Mouse (Mus musculus): ENCODE data around the gene Olfr1196. TPM values are rescaled to one million over a fixed set of nuclear protein-coding genes. Genes with fewer than 3 reads are reported as not detected.
"Not testable (repeated sequence)": the region's sequence is repeated elsewhere in the genome, so short reads cannot be mapped to it uniquely, and the experiment has no call there.

Olfr1196 gene
- not detected in 2 replicates for polyA plus RNA-seq (2016; fragmentation: Nextera tagmentation; extraction: Ambion mirVana)

DNA sequence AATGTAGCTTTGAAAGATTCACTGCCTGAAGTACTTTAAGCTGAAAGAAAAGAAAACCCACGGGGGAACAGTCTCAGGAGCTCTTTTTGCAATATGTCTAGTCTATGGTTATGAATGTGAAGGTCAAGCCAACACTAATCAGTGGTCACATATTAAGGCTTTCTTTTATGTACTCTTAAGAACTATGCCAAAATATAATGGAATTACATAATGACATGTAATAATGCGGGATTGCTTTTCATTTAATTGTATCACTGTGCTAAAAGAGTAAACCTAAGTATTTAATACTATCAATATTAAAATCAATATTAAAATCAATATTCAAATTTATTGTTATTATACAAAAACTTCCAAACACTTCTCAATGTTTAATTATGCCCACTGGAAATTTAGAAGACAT is at the start of gene Olfr1196:
Gene Olfr1196 (minus strand): TSS at position 101 of the 400 bp plus-strand sequence.
- DNase-seq (ENCODE audit: low spot score), result no peak
- WGBS, result 91% methylated on average over 2 of the region's 2 CpGs
- no peaks in the 10 kb centered on the region for H3K9me3 ChIP-seq

DNA sequence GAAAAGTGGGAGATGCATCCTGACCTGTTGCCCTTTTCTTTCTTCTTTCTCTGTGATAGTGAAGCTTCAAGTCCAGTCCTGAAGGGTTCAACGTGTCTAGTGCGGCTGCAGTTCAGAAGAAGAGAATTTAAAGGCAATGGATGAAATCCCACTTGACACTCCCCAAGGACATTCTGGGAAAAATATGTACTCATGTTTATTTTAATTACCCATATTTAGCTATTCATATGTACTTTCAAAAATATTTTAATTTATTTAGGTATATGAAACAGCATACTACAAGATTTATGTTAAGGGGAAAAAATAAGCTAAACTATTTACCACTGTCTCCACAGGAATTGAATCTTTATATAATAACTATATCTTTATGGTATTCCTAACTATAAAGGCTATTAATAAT is 46.9 kb upstream of the Olfr1196 start, which contains the start of gene Olfr1198:
Gene Olfr1198 (minus strand): TSS at position 101 of the 400 bp plus-strand sequence.
- H3K27me3 ChIP-seq (ENCODE audit: insufficient read depth, poor library complexity, severe bottlenecking), result no peaks in the 10 kb centered on the region
- no peak within 1 kb of the TSS for H3K27ac ChIP-seq
- WGBS, result 91% methylated on average over 2 of the region's 2 CpGs
- no peaks in the 10 kb centered on the region for H3K9me3 ChIP-seq
- no peaks in the 10 kb centered on the region for H3K4me1 ChIP-seq (replicated peaks)
- no peaks in the 10 kb centered on the region for H3K36me3 ChIP-seq
- H3K4me3 ChIP-seq, result no peak within 1 kb of the TSS
- no peak for DNase-seq (ENCODE audit: low spot score)

More for the DNA sequence above, at the start of gene Olfr1196:
- Histone ChIP-seq H3K4me1 (replicated peaks) (no peaks in the 10 kb centered on the region), H3K27ac (no peak within 1 kb of the TSS), H3K27me3 (ENCODE audit: insufficient read depth, poor library complexity, severe bottlenecking) (no peaks in the 10 kb centered on the region), H3K4me3 (no peak within 1 kb of the TSS), H3K36me3 (no peaks in the 10 kb centered on the region)

DNA sequence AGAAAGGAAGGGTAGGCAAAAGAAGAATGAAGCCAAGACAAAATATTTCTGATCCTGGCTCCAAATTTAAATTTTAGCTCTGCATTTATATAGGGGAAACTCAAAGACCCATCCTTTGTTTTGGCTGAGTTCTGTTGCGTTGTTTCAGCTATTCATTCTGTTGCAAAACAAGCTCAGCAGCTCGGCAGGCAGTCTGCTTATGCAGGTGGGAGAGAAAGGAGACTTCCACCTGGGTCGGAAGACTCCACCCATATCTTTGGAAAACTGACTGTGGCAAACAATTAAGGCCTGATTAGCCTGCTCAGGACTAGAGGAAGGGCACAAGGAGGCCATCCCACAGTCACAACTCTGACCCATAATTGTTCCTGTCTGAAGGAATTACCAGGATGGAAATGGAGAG is 39.0 kb upstream of the Olfr1196 start:
- no peaks in the 10 kb centered on the region for H3K9me3 ChIP-seq
- 63% methylated on average over 3 of the region's 3 CpGs for WGBS
- H3K4me3 ChIP-seq, result no peak overlapping the region
- no peaks in the 10 kb centered on the region for H3K27me3 ChIP-seq (ENCODE audit: insufficient read depth, poor library complexity, severe bottlenecking)
- no peaks in the 10 kb centered on the region for H3K4me1 ChIP-seq (replicated peaks)
- H3K36me3 ChIP-seq, result no peaks in the 10 kb centered on the region
- no peak overlapping the region for H3K27ac ChIP-seq
- DNase-seq (ENCODE audit: low spot score), result no peak

DNA sequence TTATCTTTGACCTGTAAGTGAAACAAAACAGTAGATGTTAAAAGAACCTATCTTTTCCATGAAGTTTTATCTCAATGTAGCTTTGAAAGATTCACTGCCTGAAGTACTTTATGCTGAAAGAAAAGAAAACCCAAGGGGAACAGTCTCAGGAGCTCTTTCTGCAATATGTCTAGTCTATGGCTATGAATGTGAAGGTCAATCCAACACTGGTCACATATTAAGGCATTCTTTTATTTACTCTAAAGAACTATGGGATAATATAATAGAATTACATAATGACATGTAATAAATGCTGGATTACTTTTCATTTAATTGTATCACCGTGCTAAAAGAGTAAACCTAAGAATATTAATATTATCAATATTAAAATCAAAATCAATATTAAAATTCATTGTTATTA is 27.9 kb upstream of the Olfr1196 start, which contains the start of gene Olfr1197:
Gene Olfr1197 (minus strand): TSS at position 101 of the 400 bp plus-strand sequence.
- Histone ChIP-seq H3K27me3 (ENCODE audit: insufficient read depth, poor library complexity, severe bottlenecking) (no peaks in the 10 kb centered on the region), H3K27ac (no peak within 1 kb of the TSS), H3K4me3 (no peak within 1 kb of the TSS), H3K36me3 (no peaks in the 10 kb centered on the region), H3K4me1 (replicated peaks) (no peaks in the 10 kb centered on the region), H3K9me3 (no peaks in the 10 kb centered on the region)
- 92% methylated on average over 1 of the region's 1 CpGs for WGBS
- DNase-seq (ENCODE audit: low spot score), result no peak

DNA sequence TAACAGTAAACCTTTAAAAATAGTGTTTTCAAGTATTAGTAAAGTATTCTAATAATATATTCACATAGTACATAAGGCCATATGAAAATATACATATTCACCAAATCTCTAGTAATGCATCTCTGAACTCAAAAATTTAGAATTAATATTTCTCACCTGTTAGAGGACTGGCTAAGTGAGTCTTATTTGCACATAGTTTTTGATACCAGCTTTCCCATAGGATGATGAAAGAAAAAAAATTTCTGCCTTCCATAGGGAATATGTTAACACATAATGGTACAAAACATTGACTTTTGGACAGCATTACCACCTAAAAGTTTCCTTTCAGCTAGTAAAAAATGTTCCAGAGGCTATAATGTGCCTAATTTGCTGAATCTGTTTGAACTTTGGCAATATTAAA is 15.3 kb downstream of the Olfr1196 start, which contains the start of gene Olfr1195:
Gene Olfr1195 (minus strand): TSS at position 101 of the 400 bp plus-strand sequence.
- no peak for DNase-seq (ENCODE audit: low spot score)
- H3K36me3 ChIP-seq, result no peaks in the 10 kb centered on the region
- no peaks in the 10 kb centered on the region for H3K4me1 ChIP-seq (replicated peaks)
- H3K4me3 ChIP-seq, result no peak within 1 kb of the TSS
- H3K27ac ChIP-seq, result no peak within 1 kb of the TSS
- no peaks in the 10 kb centered on the region for H3K9me3 ChIP-seq
- H3K27me3 ChIP-seq (ENCODE audit: insufficient read depth, poor library complexity, severe bottlenecking), result no peaks in the 10 kb centered on the region

DNA sequence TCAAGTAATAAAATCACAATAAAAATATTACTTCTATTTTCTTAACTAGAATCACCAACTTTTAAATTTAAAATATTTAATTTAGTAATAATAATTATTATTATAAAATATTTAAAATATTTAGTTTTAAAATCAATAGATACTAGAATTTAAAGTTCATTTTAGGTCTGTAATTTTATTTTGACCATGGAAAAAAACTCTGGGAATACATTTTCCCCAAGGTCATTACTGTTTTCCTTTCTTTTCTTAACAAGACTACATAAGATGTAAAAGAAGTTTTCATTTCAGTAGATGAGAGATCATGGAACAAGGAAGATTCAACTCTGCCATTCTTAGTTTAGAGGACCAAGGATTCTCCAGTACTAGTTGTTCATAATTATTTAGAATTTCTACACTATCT is 29.1 kb downstream of the Olfr1196 start, which contains the start of gene Olfr1193:
Gene Olfr1193 (plus strand): TSS at position 301 of the 400 bp plus-strand sequence.
- H3K27ac ChIP-seq; H3K4me3 ChIP-seq; H3K27me3 ChIP-seq (ENCODE audit: insufficient read depth, poor library complexity, severe bottlenecking); H3K36me3 ChIP-seq; H3K9me3 ChIP-seq; H3K4me1 ChIP-seq (replicated peaks); DNase-seq (ENCODE audit: low spot score): not testable (repeated sequence)

DNA sequence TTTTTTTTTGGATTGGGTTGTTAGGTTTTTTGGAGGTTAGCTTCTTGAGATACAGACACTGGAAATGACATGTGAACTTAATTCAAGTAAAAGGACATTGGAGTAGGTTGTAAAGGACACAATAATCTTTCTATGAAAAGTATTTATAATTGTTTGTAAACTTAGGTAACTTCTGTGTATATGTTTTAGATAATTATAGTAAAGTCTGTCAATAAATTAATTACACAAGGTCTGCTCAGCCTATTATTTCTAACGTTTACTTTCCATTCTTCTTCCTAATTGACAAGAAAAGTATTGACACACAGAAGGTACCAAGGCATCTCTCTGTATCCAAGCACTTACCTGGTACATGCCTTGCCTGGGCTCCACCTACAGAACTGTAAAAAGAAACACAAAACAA is 56.2 kb downstream of the Olfr1196 start, which contains the start of gene Olfr1192-ps1:
Gene Olfr1192-ps1 (plus strand): TSS at position 301 of the 400 bp plus-strand sequence.
- H3K4me3 ChIP-seq, result no peak within 1 kb of the TSS
- H3K4me1 ChIP-seq (replicated peaks), result no peaks in the 10 kb centered on the region
- no peaks in the 10 kb centered on the region for H3K9me3 ChIP-seq
- no peak for DNase-seq (ENCODE audit: low spot score)
- WGBS, result 51% methylated on average over 1 of the region's 1 CpGs
- H3K27ac ChIP-seq, result no peak within 1 kb of the TSS
- H3K27me3 ChIP-seq (ENCODE audit: insufficient read depth, poor library complexity, severe bottlenecking), result no peaks in the 10 kb centered on the region
- no peaks in the 10 kb centered on the region for H3K36me3 ChIP-seq

Other genes with a start within 250 kb of the Olfr1196 start
- not detected in 2 replicates for gene Olfr1183, start 249.7 kb downstream of the Olfr1196 start, polyA plus RNA-seq (2016; fragmentation: Nextera tagmentation; extraction: Ambion mirVana)
- not detected in 2 replicates for gene Olfr1184, start 221.0 kb downstream of the Olfr1196 start, polyA plus RNA-seq (2016; fragmentation: Nextera tagmentation; extraction: Ambion mirVana)
- gene Olfr1185-ps1, start 211.3 kb downstream of the Olfr1196 start, polyA plus RNA-seq (2016; fragmentation: Nextera tagmentation; extraction: Ambion mirVana), result not detected in 2 replicates
- gene Olfr1186, start 186.0 kb downstream of the Olfr1196 start, polyA plus RNA-seq (2016; fragmentation: Nextera tagmentation; extraction: Ambion mirVana), result not detected in 2 replicates
- not detected in 2 replicates for gene Olfr1188, start 147.7 kb downstream of the Olfr1196 start, polyA plus RNA-seq (2016; fragmentation: Nextera tagmentation; extraction: Ambion mirVana)
- gene Olfr1189, start 118.1 kb downstream of the Olfr1196 start, polyA plus RNA-seq (2016; fragmentation: Nextera tagmentation; extraction: Ambion mirVana), result not detected in 2 replicates
- gene Olfr1191-ps1, start 64.1 kb downstream of the Olfr1196 start, polyA plus RNA-seq (2016; fragmentation: Nextera tagmentation; extraction: Ambion mirVana), result not detected in 2 replicates
- not detected in 2 replicates for gene Olfr1192-ps1, start 56.1 kb downstream of the Olfr1196 start, polyA plus RNA-seq (2016; fragmentation: Nextera tagmentation; extraction: Ambion mirVana)
- gene Olfr1193, start 29.0 kb downstream of the Olfr1196 start, polyA plus RNA-seq (2016; fragmentation: Nextera tagmentation; extraction: Ambion mirVana), result not detected in 2 replicates
- gene Olfr1195, start 15.4 kb downstream of the Olfr1196 start, polyA plus RNA-seq (2016; fragmentation: Nextera tagmentation; extraction: Ambion mirVana), result not detected in 2 replicates
- not detected in 2 replicates for gene Olfr1197, start 27.8 kb upstream of the Olfr1196 start, polyA plus RNA-seq (2016; fragmentation: Nextera tagmentation; extraction: Ambion mirVana)
- not detected in 2 replicates for gene Olfr1198, start 46.8 kb upstream of the Olfr1196 start, polyA plus RNA-seq (2016; fragmentation: Nextera tagmentation; extraction: Ambion mirVana)
- not detected in 2 replicates for gene Olfr1199, start 55.9 kb upstream of the Olfr1196 start, polyA plus RNA-seq (2016; fragmentation: Nextera tagmentation; extraction: Ambion mirVana)
- gene Olfr1200, start 65.9 kb upstream of the Olfr1196 start, polyA plus RNA-seq (2016; fragmentation: Nextera tagmentation; extraction: Ambion mirVana), result not detected in 2 replicates
- gene Olfr1201, start 88.4 kb upstream of the Olfr1196 start, polyA plus RNA-seq (2016; fragmentation: Nextera tagmentation; extraction: Ambion mirVana), result not detected in 2 replicates
- gene Olfr1202, start 109.9 kb upstream of the Olfr1196 start, polyA plus RNA-seq (2016; fragmentation: Nextera tagmentation; extraction: Ambion mirVana), result 0.04 TPM in 1 of 2 replicates, not detected in the other
- gene Olfr1205, start 125.1 kb upstream of the Olfr1196 start, polyA plus RNA-seq (2016; fragmentation: Nextera tagmentation; extraction: Ambion mirVana), result not detected in 2 replicates
- gene Olfr1204, start 144.7 kb upstream of the Olfr1196 start, polyA plus RNA-seq (2016; fragmentation: Nextera tagmentation; extraction: Ambion mirVana), result not detected in 2 replicates
- not detected in 2 replicates for gene Olfr1206, start 158.6 kb upstream of the Olfr1196 start, polyA plus RNA-seq (2016; fragmentation: Nextera tagmentation; extraction: Ambion mirVana)
- gene Olfr1208, start 197.7 kb upstream of the Olfr1196 start, polyA plus RNA-seq (2016; fragmentation: Nextera tagmentation; extraction: Ambion mirVana), result not detected in 2 replicates
- gene Olfr1209, start 210.6 kb upstream of the Olfr1196 start, polyA plus RNA-seq (2016; fragmentation: Nextera tagmentation; extraction: Ambion mirVana), result not detected in 2 replicates
- not detected in 2 replicates for gene Olfr1211, start 233.5 kb upstream of the Olfr1196 start, polyA plus RNA-seq (2016; fragmentation: Nextera tagmentation; extraction: Ambion mirVana)
- gene Olfr1212, start 249.4 kb upstream of the Olfr1196 start, polyA plus RNA-seq (2016; fragmentation: Nextera tagmentation; extraction: Ambion mirVana), result not detected in 2 replicates